Mouse (Mus musculus) mouse embryonic stem cell (cell line): Measurements from ENCODE around the gene Scamp3.

Experiments used
- in situ Hi-C, 2 experiments: fragments of 300-500 bp; cut with MboI; formaldehyde crosslinking; loops; 1 replicate in 1 of 2; 3 replicates in 1 of 2; pipeline ENCODE4 v1.14.3; 2019 to 2020; ENCODE audit warnings: low sequenced_read_pairs in 2 of 2, low pct_unique_long_range_greater_than_20kb in 1 of 2, mixed read lengths in 1 of 2; ENCODE audit not compliant: unreplicated experiment in 1 of 2

Gene Scamp3

GRCm38 (mm10) chr3:89177242-89178106 lies at the start of gene Scamp3:
Gene Scamp3 (plus strand): TSS chr3:89177473.
- in situ Hi-C loops, result no loop called here

- in situ Hi-C loops, result no loop called here
These were observed 47.4 kb upstream of the Scamp3 start for GRCm38 (mm10) chr3:89129908-89130307.

- in situ Hi-C loops, result no loop called here
These were observed 45.5 kb upstream of the Scamp3 start for GRCm38 (mm10) chr3:89131816-89132215.

- in situ Hi-C loops, result no loop called here
These were observed 44.8 kb upstream of the Scamp3 start for GRCm38 (mm10) chr3:89132285-89133062.

GRCm38 (mm10) chr3:89133063-89133450 lies 44.2 kb upstream of the Scamp3 start:
- in situ Hi-C loops, result no loop called here

GRCm38 (mm10) chr3:89133752-89134151 lies 43.5 kb upstream of the Scamp3 start:
- in situ Hi-C loops, result no loop called here

GRCm38 (mm10) chr3:89135958-89136357 lies 41.3 kb upstream of the Scamp3 start, which contains the start of gene Pklr:
Gene Pklr (plus strand): TSS chr3:89136142.
- in situ Hi-C loops, result no loop called here

GRCm38 (mm10) chr3:89136365-89136764 lies 40.9 kb upstream of the Scamp3 start:
- in situ Hi-C loops, result no loop called here

- in situ Hi-C loops, result no loop called here
These were observed 32.5 kb upstream of the Scamp3 start for GRCm38 (mm10) chr3:89144821-89145220.

- in situ Hi-C loops, result no loop called here
These were observed 31.7 kb upstream of the Scamp3 start for GRCm38 (mm10) chr3:89145566-89145965.

GRCm38 (mm10) chr3:89147101-89147978 lies 29.9 kb upstream of the Scamp3 start:
- in situ Hi-C loops, result no loop called here

- in situ Hi-C loops, result no loop called here
These were observed 29.3 kb upstream of the Scamp3 start for GRCm38 (mm10) chr3:89147979-89148311.

GRCm38 (mm10) chr3:89148567-89148966 lies 28.7 kb upstream of the Scamp3 start:
- in situ Hi-C loops, result no loop called here

- in situ Hi-C loops, result no loop called here
These were observed 25.0 kb upstream of the Scamp3 start for GRCm38 (mm10) chr3:89152084-89152835.

GRCm38 (mm10) chr3:89156951-89157350 lies 20.3 kb upstream of the Scamp3 start:
- in situ Hi-C loops, result no loop called here

- in situ Hi-C loops, result no loop called here
These were observed 18.6 kb upstream of the Scamp3 start for GRCm38 (mm10) chr3:89158651-89159050.

GRCm38 (mm10) chr3:89159211-89159610 lies 18.1 kb upstream of the Scamp3 start:
- in situ Hi-C loops, result no loop called here
